Mouse (Mus musculus) embryonic facial prominence, embryonic 10.5 days (tissue): ENCODE measurements around the gene Tsc22d1. TPM values are rescaled to one million over a fixed set of nuclear protein-coding genes. Genes with fewer than 3 reads are reported as not detected.

ENCODE experiments used
- DNase-seq: peaks from one replicate; pipeline ENCODE4 v3.0.0-alpha.2; 2017; ENCODE audit warnings: low spot score
- H3K27ac ChIP-seq: fragments of 300-500 bp; sonication (generic); replicated peaks from 2 replicates; pipeline ENCODE4 v1.5.1; 2016; ENCODE audit warnings: mild to moderate bottlenecking
- H3K27me3 ChIP-seq: fragments of 300-500 bp; sonication (generic); replicated peaks from 2 replicates; pipeline ENCODE4 v1.6.1; 2016; ENCODE audit warnings: low read depth, mild to moderate bottlenecking; ENCODE audit not compliant: poor library complexity, severe bottlenecking
- H3K36me3 ChIP-seq: fragments of 300-500 bp; sonication (generic); replicated peaks from 2 replicates; pipeline ENCODE4 v1.6.1; 2016; ENCODE audit warnings: mild to moderate bottlenecking, moderate library complexity
- H3K4me1 ChIP-seq: fragments of 300-500 bp; sonication (generic); 2 replicates; pipeline ENCODE4 v1.6.1; 2016
- H3K4me3 ChIP-seq: fragments of 300-500 bp; sonication (generic); 2 replicates; pipeline ENCODE4 v1.5.1; 2016; ENCODE audit warnings: mild to moderate bottlenecking, moderate library complexity
- H3K9me3 ChIP-seq: fragments of 300-500 bp; sonication (generic); 2 replicates; pipeline ENCODE4 v1.6.1; 2016; ENCODE audit warnings: mild to moderate bottlenecking
- WGBS: fragments of 180-500 bp; shearing (Covaris S2); methylation state at CpG from one replicate; pipeline ENCODE4 v1.1.7; 2016; 5-methylcytosine and 5-hydroxymethylcytosine counted together
- polyA plus RNA-seq: library from polyadenylated mRNA; unstranded; fragments of >200 nt; fragmentation: Nextera tagmentation; extraction: Ambion mirVana; gene quantifications from 2 replicates; pipeline ENCODE4 v1.2.1, GENCODE M21; 2016

Gene Tsc22d1
- polyA plus RNA-seq, 1 experiment from 2014 or later, result 325 TPM

DNA sequence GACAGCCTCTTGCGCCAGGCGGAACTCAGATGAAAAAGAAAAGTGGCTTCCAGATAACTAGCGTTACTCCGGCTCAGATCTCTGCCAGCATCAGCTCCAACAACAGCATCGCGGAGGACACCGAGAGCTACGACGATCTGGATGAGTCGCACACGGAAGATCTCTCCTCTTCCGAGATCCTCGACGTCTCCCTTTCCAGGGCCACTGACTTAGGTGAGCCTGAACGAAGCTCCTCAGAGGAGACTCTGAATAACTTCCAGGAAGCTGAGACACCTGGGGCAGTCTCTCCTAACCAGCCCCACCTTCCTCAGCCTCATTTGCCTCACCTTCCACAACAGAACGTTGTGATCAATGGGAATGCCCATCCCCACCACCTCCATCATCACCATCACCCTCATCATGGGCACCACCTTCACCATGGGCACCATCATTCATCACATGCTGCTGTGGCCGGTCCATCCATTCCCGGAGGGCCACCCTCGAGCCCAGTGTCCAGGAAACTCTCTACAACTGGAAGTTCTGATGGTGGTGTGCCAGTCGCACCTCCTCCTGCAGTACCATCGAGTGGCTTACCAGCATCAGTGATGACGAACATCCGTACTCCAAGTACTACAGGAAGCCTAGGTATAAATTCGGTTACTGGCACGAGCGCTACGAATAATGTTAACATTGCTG is 1.7 kb downstream of the Tsc22d1 start:
- peak overlapping the region; percentile 99 for H3K27ac ChIP-seq
- no peak for DNase-seq
- 59% methylated on average over 27 of the region's 27 CpGs for WGBS

DNA sequence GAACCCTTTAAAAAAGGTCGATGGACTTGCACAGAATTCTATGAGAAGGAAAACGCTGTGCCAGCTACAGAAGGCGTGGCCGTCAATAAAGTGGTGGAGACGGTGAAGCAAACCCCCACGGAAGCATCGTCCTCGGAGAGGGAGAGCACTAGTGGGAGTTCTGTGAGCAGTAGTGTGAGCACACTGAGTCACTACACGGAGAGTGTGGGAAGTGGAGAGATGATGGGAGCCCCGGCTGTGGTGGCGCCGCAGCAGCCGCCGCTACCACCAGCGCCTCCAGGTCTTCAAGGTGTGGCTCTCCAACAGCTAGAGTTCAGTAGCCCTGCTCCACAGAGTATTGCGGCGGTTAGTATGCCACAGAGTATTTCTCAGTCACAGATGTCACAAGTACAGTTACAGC is 2.6 kb downstream of the Tsc22d1 start:
- Histone ChIP-seq H3K27me3 (no peaks in the 10 kb centered on the region), H3K36me3 (peaks cover 56% of the 10 kb centered on the region), H3K9me3 (no peaks in the 10 kb centered on the region), H3K4me1 (peaks cover 60% of the 10 kb centered on the region), H3K4me3 (peak overlapping the region; percentile 94), H3K27ac (no peak overlapping the region)
- no peak for DNase-seq
- 96% methylated on average over 17 of the region's 17 CpGs for WGBS

More for the DNA sequence above, 1.7 kb downstream of the Tsc22d1 start:
- peaks cover 47% of the 10 kb centered on the region for H3K36me3 ChIP-seq
- no peaks in the 10 kb centered on the region for H3K9me3 ChIP-seq
- peak overlapping the region; percentile 94 for H3K4me3 ChIP-seq
- H3K4me1 ChIP-seq, result peaks cover 60% of the 10 kb centered on the region
- H3K27me3 ChIP-seq, result no peaks in the 10 kb centered on the region

DNA sequence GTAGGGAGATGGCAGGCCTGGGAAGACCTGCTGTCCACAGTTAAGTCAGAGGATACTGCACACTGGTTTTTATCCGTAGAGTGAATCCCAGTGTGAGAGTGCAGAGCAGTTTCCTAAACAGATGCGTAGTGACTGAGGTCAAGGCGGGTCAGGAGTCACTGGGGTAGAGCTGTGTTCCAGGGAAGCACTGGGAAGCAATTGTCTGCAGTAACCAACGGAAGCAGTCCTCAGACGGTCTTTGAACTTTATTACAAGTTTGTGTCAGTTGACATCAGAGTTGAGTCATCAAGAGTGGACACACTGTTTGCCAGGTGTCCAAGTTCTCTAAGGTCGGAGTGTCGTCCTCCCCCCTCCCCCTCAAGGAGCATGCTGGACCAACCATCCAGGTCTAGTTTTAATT is 6.0 kb downstream of the Tsc22d1 start:
- Histone ChIP-seq H3K4me3 (peak overlapping the region; percentile 47), H3K4me1 (peaks cover 51% of the 10 kb centered on the region)
- peak; percentile 25 for DNase-seq

DNA sequence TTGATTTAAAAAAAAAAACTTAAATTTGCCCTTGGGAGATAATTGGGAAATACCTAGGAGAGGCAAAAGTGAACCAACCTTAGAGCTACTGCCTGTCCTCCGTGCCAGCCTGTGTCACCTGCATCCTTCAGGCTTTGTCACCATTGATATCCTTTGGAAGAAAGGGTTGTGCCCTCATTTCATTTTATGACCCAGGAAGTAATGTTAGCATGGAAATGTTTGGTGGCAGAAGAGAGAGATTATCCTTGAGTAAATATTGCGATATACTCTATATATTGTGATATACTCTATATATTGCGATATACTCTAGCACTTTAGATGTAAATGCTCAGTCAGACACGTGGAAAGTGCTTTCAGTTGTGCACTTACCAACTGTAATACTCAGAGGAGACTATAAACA is 6.4 kb downstream of the Tsc22d1 start:
- Histone ChIP-seq H3K4me1 (peaks cover 47% of the 10 kb centered on the region), H3K27me3 (no peaks in the 10 kb centered on the region), H3K36me3 (peaks cover 93% of the 10 kb centered on the region), H3K9me3 (no peaks in the 10 kb centered on the region; the same call in 1 of the 2 replicates), H3K4me3 (peak overlapping the region; percentile 47), H3K27ac (no peak overlapping the region)
- WGBS, result 90% methylated on average over 4 of the region's 4 CpGs
- DNase-seq, result no peak

More for the DNA sequence above, 6.0 kb downstream of the Tsc22d1 start:
- no peaks in the 10 kb centered on the region for H3K9me3 ChIP-seq
- no peaks in the 10 kb centered on the region for H3K27me3 ChIP-seq
- WGBS, result 44% methylated on average over 7 of the region's 7 CpGs
- peaks cover 89% of the 10 kb centered on the region for H3K36me3 ChIP-seq
- H3K27ac ChIP-seq, result no peak overlapping the region

DNA sequence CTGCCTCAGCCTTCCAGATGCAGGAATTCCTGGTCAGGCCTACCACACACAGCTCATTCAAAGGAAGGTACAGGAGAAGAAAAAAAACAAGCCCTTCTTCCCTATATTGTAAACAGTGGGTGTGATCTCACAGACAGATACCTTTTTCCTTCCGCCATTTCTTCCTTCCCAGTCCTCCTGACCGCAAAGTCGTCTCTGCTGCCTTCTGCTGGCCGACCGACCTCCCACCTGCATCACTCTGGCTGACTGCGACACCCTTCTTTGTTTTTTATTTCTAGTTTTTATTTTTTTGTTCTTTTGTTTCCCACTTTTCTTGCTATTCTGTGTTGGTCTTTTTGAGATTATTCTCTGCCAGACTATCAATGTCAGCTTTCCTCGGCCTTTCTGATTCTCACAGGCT is 10.7 kb downstream of the Tsc22d1 start:
- WGBS, result 91% methylated on average over 7 of the region's 7 CpGs
- H3K27ac ChIP-seq, result no peak overlapping the region
- H3K4me3 ChIP-seq, result no peak overlapping the region

DNA sequence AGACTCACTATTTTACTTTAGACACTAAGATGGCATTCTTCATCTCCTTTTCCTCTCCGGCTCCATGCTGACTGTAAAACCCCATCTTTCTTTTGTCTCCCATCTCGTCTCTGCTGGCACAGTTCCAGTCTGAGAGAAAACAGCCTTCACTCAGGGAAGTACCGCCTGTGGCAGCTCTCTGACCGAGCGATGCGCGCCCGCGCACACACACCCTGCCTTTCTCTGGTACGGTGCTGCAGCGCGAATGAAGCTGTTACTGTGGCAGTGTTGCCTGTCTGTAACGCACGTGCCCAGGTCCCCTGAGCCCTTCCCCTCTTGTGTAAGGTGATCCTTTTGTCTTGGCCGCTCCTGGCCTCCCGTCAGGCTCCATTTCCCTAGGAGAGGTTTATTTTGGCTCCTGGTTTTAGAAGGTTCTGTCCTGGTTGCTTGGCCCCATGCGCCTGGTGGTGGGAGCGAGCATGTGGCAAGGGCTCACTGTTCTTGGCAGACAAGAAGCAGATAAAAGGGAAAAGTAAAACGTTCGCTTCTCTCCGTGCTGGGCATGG is 11.3 kb downstream of the Tsc22d1 start:
- H3K36me3 ChIP-seq, result peaks cover 98% of the 10 kb centered on the region
- WGBS, result 94% methylated on average over 21 of the region's 21 CpGs
- no peak overlapping the region for H3K4me3 ChIP-seq
- H3K27ac ChIP-seq, result no peak overlapping the region; the same call in 1 of the 2 replicates
- no peaks in the 10 kb centered on the region; the same call in 1 of the 2 replicates for H3K9me3 ChIP-seq
- H3K4me1 ChIP-seq, result peaks cover 3% of the 10 kb centered on the region
- H3K27me3 ChIP-seq, result no peaks in the 10 kb centered on the region
- no peak for DNase-seq

More for the DNA sequence above, 10.7 kb downstream of the Tsc22d1 start:
- Histone ChIP-seq H3K4me1 (peaks cover 9% of the 10 kb centered on the region), H3K27me3 (no peaks in the 10 kb centered on the region), H3K36me3 (peaks cover 98% of the 10 kb centered on the region), H3K9me3 (no peaks in the 10 kb centered on the region; the same call in 1 of the 2 replicates)
- no peak for DNase-seq

DNA sequence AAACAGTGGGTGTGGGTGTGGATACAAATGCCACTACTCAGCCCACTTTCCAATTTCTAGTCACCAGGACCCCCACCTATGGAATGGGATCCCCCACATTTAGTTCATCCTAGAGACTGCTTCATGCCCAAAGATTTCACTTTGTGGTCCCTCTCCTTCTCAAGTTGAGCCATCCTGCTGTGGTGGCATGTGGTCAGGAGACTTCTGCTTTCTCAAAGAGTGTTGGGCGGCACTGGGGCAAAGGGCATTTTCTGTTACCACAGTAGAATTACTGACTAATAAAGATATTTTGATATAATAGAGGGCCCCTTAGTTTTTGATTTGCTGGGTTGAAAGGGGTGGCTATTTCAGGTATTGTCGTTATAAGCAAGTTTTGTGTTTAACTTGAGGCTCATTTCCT is 14.1 kb downstream of the Tsc22d1 start:
- H3K27me3 ChIP-seq, result no peaks in the 10 kb centered on the region
- no peaks in the 10 kb centered on the region for H3K4me1 ChIP-seq
- WGBS, result 98% methylated on average over 2 of the region's 2 CpGs
- no peaks in the 10 kb centered on the region; the same call in 1 of the 2 replicates for H3K9me3 ChIP-seq
- no peak overlapping the region for H3K4me3 ChIP-seq
- H3K27ac ChIP-seq, result no peak overlapping the region
- DNase-seq, result no peak
- H3K36me3 ChIP-seq, result peaks cover 98% of the 10 kb centered on the region

DNA sequence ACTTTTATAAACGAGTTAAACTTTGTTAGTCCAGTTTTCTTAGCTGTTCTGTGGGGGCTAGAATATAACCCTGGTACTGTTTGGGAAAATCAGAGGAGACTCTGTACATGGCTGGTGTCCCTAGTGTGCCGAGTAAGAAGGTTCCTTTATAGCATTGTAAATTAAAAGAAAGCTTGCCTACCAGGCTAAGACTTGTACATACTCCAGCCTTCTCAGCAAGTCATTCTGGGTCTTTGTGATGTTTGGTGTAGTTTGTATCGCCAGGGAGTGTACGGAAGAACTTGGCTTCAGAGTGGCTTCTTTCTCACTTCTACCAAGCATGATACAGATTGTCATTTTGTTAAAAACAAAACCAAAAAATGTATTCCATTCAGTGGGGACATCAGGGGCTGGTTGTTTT is 17.2 kb downstream of the Tsc22d1 start:
- no peaks in the 10 kb centered on the region for H3K4me1 ChIP-seq

DNA sequence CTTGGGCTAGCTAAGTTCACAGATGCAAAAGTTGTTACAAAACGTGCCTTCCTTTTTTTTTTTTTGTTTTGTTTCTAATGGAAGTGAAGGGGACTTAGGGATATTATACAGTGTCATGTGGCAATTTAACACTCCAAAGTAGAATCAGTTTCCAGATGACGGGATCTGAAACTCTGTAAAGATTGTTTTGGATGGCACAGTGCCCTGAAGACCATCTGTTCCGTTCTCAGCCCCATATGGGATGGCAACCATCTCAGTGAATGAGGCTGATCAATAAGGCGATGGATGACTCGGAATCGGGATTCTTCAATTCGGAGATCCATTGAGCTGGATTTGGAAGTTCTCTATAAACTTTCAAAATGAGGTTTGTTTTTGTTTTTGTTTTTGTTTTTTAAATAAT is 17.6 kb downstream of the Tsc22d1 start:
- H3K27ac ChIP-seq, result no peak overlapping the region
- WGBS, result 92% methylated on average over 7 of the region's 7 CpGs
- no peak overlapping the region for H3K4me3 ChIP-seq
- DNase-seq, result no peak
- H3K9me3 ChIP-seq, result no peaks in the 10 kb centered on the region
- H3K4me1 ChIP-seq, result no peaks in the 10 kb centered on the region
- H3K27me3 ChIP-seq, result no peaks in the 10 kb centered on the region
- peaks cover 90% of the 10 kb centered on the region for H3K36me3 ChIP-seq

More for the DNA sequence above, 17.2 kb downstream of the Tsc22d1 start:
- WGBS, result 95% methylated on average over 4 of the region's 4 CpGs
- Histone ChIP-seq H3K27me3 (no peaks in the 10 kb centered on the region), H3K27ac (no peak overlapping the region), H3K36me3 (peaks cover 89% of the 10 kb centered on the region), H3K9me3 (no peaks in the 10 kb centered on the region), H3K4me3 (no peak overlapping the region)
- DNase-seq, result no peak

DNA sequence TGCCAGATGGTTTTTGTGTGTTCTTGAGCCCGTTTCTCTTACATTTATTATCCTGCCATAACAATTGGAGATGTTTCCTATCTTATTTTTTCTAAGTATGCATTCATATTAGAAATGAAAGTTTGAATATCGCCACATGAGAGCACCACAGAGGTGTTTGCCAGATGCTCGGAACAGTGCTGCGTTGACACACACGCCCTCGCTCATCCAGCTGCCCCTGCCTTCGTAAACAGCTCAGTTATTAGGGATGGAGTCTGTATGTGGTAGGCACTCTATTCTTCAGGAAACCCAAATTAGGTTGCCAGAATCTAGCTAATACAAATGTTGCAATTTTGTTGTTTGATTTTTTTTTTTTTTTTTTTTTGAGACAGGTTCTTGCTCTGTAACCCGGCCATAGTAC is 18.1 kb downstream of the Tsc22d1 start:
- H3K9me3 ChIP-seq, result no peaks in the 10 kb centered on the region
- peaks cover 90% of the 10 kb centered on the region for H3K36me3 ChIP-seq
- no peak for DNase-seq
- H3K4me3 ChIP-seq, result no peak overlapping the region
- no peak overlapping the region for H3K27ac ChIP-seq
- H3K4me1 ChIP-seq, result no peaks in the 10 kb centered on the region
- 94% methylated on average over 8 of the region's 8 CpGs for WGBS
- H3K27me3 ChIP-seq, result no peaks in the 10 kb centered on the region

DNA sequence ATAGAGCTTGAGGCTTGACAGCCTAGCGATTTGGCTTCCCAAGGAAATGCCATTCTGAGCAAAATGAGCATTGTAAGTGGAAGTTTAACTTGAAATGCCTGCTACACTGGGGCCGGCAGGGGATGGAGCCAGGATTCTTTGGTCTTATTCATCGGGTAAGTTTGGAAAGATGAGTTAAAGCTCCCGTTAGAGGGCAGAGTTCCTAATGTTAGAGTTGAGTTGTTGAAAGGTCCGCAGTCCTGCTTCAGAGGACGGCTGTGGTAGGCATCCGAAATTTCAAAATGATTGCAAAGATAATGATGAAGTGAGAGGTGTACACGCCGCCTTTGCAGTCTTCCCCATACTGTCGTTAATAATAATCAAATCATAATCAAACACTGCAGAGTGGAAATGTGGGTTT is 27.4 kb downstream of the Tsc22d1 start:
- Histone ChIP-seq H3K4me3 (no peak overlapping the region), H3K27me3 (no peaks in the 10 kb centered on the region), H3K27ac (no peak overlapping the region), H3K36me3 (peaks cover 69% of the 10 kb centered on the region), H3K9me3 (no peaks in the 10 kb centered on the region), H3K4me1 (no peaks in the 10 kb centered on the region)
- 93% methylated on average over 10 of the region's 10 CpGs for WGBS
- DNase-seq, result no peak

DNA sequence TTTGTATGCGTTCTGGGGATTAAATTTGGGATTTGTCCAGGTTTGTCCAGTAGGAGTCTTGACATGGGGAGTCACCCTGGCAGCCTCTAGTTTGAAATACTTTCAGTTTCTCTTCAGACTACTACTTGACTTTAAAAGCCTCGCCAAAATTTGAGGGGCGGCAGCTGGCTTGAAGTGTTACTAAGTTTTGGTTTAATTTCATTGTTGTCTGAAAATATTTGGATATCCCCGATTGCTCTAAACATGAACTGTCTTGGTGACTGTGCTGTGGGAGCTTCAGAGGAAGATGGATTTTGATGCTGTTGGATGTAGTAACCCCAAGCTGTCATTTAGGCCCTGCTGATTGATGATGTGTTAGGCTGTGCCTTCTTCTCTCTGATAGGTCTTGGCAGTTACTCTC is 34.2 kb downstream of the Tsc22d1 start:
- no peak for DNase-seq
- Histone ChIP-seq H3K27me3 (no peaks in the 10 kb centered on the region), H3K27ac (no peak overlapping the region), H3K9me3 (no peaks in the 10 kb centered on the region), H3K4me1 (0 out of 2 replicates have a peak, but pooled peaks cover 4% of the 10 kb centered on the region), H3K4me3 (no peak overlapping the region), H3K36me3 (peaks cover 31% of the 10 kb centered on the region)
- WGBS, result 84% methylated on average over 4 of the region's 4 CpGs

DNA sequence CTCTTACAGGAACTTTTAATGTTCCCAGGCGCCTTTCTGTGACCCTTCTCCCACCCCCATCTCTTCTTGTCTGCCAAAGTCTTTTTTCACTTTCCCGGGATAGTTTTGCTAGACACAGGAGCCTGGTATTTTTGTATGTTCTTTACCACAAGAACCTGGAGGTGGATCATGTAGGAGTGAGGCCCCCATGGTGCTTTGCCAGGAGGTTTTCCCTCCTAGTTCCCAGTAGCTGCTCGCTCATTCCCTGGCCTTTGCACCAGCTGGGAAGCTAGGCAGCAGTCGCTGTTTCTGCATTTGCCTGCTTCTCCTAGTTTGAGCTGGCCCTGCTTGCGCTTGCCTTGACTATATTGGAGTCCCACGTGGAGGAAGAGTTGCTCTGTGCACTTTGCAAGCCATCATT is 36.2 kb downstream of the Tsc22d1 start:
- H3K36me3 ChIP-seq, result peaks cover 20% of the 10 kb centered on the region
- no peaks in the 10 kb centered on the region for H3K27me3 ChIP-seq
- DNase-seq, result no peak
- 0 out of 2 replicates have a peak, but pooled peaks cover 4% of the 10 kb centered on the region for H3K4me1 ChIP-seq
- H3K4me3 ChIP-seq, result no peak overlapping the region
- H3K27ac ChIP-seq, result no peak overlapping the region
- WGBS, result 85% methylated on average over 6 of the region's 6 CpGs
- H3K9me3 ChIP-seq, result no peaks in the 10 kb centered on the region
